Mouse (Mus musculus) small intestine, adult 2 months (tissue): ENCODE data around the gene Rxrb. TPM values are rescaled to one million over a fixed set of nuclear protein-coding genes. Genes with fewer than 3 reads are reported as not detected.

ENCODE experiments used
- H3K27ac ChIP-seq: fragments of 200-500 bp; 2 replicates; pipeline ENCODE4 v1.5.1; 2012; ENCODE audit warnings: low read depth, low read length, control low read depth, inconsistent platforms; ENCODE audit not compliant: insufficient read depth
- H3K27me3 ChIP-seq: fragments of 200-500 bp; 2 replicates; pipeline ENCODE4 v1.6.1; 2012; ENCODE audit warnings: mild to moderate bottlenecking, moderate library complexity, low read length, inconsistent platforms; ENCODE audit not compliant: control insufficient read depth, insufficient read depth
- H3K36me3 ChIP-seq: fragments of 200-500 bp; 2 replicates; pipeline ENCODE4 v1.6.1; 2012; ENCODE audit warnings: mild to moderate bottlenecking, low read length, control low read depth, inconsistent platforms; ENCODE audit not compliant: control insufficient read depth, insufficient read depth
- H3K4me1 ChIP-seq: fragments of 200-500 bp; 2 replicates; pipeline ENCODE4 v1.6.1; 2012; ENCODE audit warnings: low read length, inconsistent platforms, mixed read lengths; ENCODE audit not compliant: control insufficient read depth, insufficient read depth, insufficient read length
- H3K4me3 ChIP-seq: fragments of 200-500 bp; 2 replicates; pipeline ENCODE4 v1.5.1; 2012; ENCODE audit warnings: low read depth, mild to moderate bottlenecking, control low read depth, inconsistent platforms, low read length, moderate library complexity
- CTCF ChIP-seq: fragments of 200-500 bp; IDR thresholded peaks from 2 replicates; pipeline ENCODE4 v1.5.1; 2012; ENCODE audit warnings: low read depth, mild to moderate bottlenecking, control low read depth, inconsistent platforms, low read length, moderate library complexity, mixed read lengths; ENCODE audit not compliant: insufficient replicate concordance, insufficient read length; ENCODE audit errors: extremely low read depth
- POLR2A ChIP-seq: fragments of 200-500 bp; IDR thresholded peaks from 2 replicates; pipeline ENCODE4 v1.6.1; 2012; ENCODE audit warnings: low read depth, mild to moderate bottlenecking, control low read depth, inconsistent platforms, low read length, moderate library complexity
- WGBS: fragments of 180-500 bp; shearing (Covaris S2); methylation state at CpG from one replicate; pipeline ENCODE4 v1.1.7; 2018; 5-methylcytosine and 5-hydroxymethylcytosine counted together
- polyA plus RNA-seq: library from polyadenylated mRNA; depleted of rRNA; stranded (reverse); fragments of >200 nt; gene quantifications from 2 replicates; pipeline ENCODE4 v1.2.3, GENCODE M21; 2012

The Rxrb gene
- polyA plus RNA-seq, 1 experiment, result 64.2 TPM

GRCm38 (mm10) chr17:34026221-34026620 is 5.4 kb upstream of the Rxrb start:
- H3K4me1 ChIP-seq, result peaks cover 24% of the 10 kb centered on the region
- H3K27ac ChIP-seq, result no peak overlapping the region
- TF ChIP-seq POLR2A (no peak), CTCF (no peak)
- no peaks in the 10 kb centered on the region for H3K27me3 ChIP-seq
- peaks cover 27% of the 10 kb centered on the region for H3K36me3 ChIP-seq
- no peak overlapping the region for H3K4me3 ChIP-seq
- 64% methylated on average over 2 of the region's 2 CpGs for WGBS

- Histone ChIP-seq H3K36me3 (peaks cover 19% of the 10 kb centered on the region), H3K4me3 (peak overlapping the region; percentile 78), H3K27ac (peak overlapping the region; percentile 46), H3K4me1 (peaks cover 24% of the 10 kb centered on the region), H3K27me3 (no peaks in the 10 kb centered on the region)
- TF ChIP-seq CTCF (no peak), POLR2A (no peak)
- WGBS, result 16% methylated on average over 36 of the region's 36 CpGs
These were observed 4.5 kb upstream of the Rxrb start for GRCm38 (mm10) chr17:34026917-34027655.

- H3K4me3 ChIP-seq, result peak within 1 kb of the TSS; percentile 78
- no peaks in the 10 kb centered on the region for H3K27me3 ChIP-seq
- peak within 1 kb of the TSS; percentile 46 for H3K27ac ChIP-seq
- WGBS, result 1% methylated on average over 49 of the region's 49 CpGs
- no peak for TF ChIP-seq CTCF
- peak; percentile 50; the same call in 1 of the 2 replicates for TF ChIP-seq POLR2A
- H3K4me1 ChIP-seq, result peaks cover 26% of the 10 kb centered on the region
- peaks cover 18% of the 10 kb centered on the region for H3K36me3 ChIP-seq
These were observed 3.9 kb upstream of the Rxrb start, which contains the start of gene H2-Ke6 for GRCm38 (mm10) chr17:34027656-34028223. TSS of gene H2-Ke6 (minus strand) at chr17:34028060.

GRCm38 (mm10) chr17:34028501-34029149 is 3.0 kb upstream of the Rxrb start:
- Histone ChIP-seq H3K4me3 (no peak overlapping the region), H3K36me3 (peaks cover 16% of the 10 kb centered on the region), H3K27ac (no peak overlapping the region), H3K4me1 (peaks cover 28% of the 10 kb centered on the region), H3K27me3 (no peaks in the 10 kb centered on the region)
- no peak for TF ChIP-seq POLR2A
- no peak for TF ChIP-seq CTCF
- WGBS, result 85% methylated on average over 17 of the region's 17 CpGs

GRCm38 (mm10) chr17:34029150-34029889 is 2.3 kb upstream of the Rxrb start:
- Histone ChIP-seq H3K27me3 (no peaks in the 10 kb centered on the region), H3K36me3 (peaks cover 16% of the 10 kb centered on the region), H3K27ac (no peak overlapping the region), H3K4me1 (peaks cover 28% of the 10 kb centered on the region), H3K4me3 (0 out of 2 replicates have a peak overlapping the region, but pooled peaks have one; percentile 89)
- 85% methylated on average over 18 of the region's 18 CpGs for WGBS
- TF ChIP-seq POLR2A (no peak), CTCF (no peak)

GRCm38 (mm10) chr17:34029890-34030595 is 1.6 kb upstream of the Rxrb start:
- no peaks in the 10 kb centered on the region for H3K27me3 ChIP-seq
- peak overlapping the region; percentile 89 for H3K4me3 ChIP-seq
- peaks cover 28% of the 10 kb centered on the region for H3K4me1 ChIP-seq
- no peak overlapping the region for H3K27ac ChIP-seq
- TF ChIP-seq POLR2A, result no peak
- no peak for TF ChIP-seq CTCF
- H3K36me3 ChIP-seq, result peaks cover 19% of the 10 kb centered on the region
- WGBS, result 79% methylated on average over 21 of the region's 21 CpGs
